Mouse (Mus musculus) telencephalon, adult 2 months (tissue): ENCODE data around the gene H6pd.

Experiments
- DNase-seq: peaks from one replicate; pipeline ENCODE4 v3.0.0-alpha.2; 2011; ENCODE audit warnings: low read depth, low spot score

H6pd gene

DNA sequence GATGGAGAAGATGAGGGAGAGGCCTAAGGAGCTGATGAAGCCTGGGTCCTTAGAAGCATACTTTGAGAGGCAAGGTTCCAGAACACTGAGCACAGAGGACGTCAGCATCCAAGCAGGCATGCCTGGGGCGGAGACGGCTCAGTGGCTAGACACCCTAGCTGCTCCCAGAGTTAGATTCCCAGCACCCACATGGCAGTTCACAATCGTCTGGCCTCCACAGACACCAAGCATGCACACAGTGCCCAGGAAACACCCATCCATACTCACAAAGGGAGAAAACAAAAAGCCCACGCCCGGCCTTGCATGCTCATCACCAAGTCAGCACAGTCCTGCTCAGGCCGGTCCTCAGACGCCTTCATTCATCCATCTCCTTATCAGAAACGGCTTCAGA, 9.3 kb downstream of the H6pd start:
- no peak for DNase-seq

DNA sequence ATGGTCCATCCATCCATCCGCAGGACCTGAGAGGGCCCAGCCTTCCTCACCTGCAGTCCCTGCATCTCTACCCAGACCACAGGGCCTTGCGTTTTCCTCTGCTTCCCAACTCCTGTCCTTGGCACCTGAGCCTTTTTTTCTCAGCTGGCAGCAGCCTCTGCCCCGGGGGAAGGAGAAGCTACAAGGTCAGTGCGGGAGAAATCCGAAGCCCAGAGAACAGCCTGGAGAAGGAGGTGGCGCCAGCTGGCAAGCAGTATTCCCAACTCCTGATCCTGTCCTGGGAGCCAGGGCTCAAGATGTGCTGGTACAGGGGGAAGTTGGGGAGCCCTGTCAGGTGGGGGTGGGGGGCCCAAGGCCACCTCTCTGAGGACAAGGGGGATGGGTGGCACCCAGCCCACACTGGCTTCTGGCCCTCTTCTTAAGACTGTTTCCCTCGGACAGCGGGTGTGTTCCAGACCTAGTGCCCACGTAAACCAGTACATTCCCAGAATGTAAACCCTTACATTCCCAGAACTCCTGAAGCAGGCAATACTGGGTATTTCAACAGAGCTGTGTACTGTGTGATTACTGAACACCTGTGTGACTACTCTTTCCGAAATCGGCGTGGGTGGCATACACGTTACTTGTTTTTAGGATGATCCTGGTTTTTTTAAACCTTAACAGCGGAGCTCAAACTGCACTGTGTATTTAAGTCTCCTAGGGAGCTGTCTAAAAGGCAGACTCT, 9.9 kb downstream of the H6pd start:
- no peak for DNase-seq

DNA sequence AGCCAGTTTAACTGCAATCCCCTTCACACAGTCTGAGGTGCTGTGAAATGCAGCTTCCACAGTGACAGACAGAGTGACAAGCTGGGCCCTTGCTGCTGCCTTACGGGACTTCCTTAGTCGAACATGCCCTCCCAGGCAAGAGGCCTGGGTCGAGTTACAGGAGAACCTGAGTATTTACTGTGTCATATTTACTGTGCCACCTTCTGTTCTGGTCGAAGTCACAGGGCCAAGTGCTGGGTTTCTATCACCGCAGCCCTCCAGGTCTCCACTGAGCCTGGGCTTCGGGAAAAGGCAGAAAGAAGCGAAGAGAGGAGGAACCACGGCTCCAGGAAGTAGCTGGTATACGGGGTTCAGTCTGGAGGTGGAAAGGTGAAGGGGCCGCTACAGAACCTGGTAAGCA, 10.8 kb downstream of the H6pd start:
- no peak for DNase-seq

DNA sequence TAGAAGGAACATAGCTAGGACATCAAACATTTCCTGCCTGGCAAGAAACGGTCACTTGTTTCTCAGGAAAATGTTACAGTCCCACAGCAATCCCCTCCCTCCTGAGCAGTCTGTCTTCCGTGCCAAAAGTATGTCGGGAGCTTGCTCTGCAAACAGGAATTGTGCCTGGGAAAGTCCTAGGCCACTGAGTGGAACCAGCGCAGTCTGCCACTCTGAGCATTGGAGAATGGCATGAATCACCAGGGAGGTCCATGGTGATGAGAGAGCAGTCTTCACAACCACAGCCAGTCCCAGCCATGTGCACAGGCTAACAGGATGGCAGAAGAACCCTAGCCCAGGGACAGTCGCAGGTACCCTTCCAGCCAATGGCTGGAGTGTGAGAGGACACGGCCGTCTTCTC, 12.4 kb downstream of the H6pd start:
- no peak for DNase-seq

DNA sequence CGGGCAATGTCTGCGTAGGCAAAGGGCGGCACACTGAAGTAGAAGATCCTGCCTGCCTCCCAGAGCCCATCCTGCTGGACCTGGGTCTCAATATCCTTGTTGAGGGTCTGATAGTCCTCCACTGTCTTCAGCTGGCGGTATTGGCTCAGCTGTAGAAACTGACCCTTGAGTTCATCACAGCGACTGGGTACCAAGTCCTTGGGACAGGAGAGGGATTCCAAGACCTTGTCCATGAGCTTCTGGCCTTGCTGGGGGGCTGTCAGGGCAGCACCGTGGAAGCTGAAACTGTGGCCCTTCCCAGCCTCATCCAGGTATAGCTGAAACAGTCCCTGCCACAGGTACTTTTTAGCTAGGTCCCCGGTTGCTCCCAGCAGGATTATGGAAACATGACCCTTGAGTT, 12.9 kb downstream of the H6pd start:
- DNase-seq, result no peak

DNA sequence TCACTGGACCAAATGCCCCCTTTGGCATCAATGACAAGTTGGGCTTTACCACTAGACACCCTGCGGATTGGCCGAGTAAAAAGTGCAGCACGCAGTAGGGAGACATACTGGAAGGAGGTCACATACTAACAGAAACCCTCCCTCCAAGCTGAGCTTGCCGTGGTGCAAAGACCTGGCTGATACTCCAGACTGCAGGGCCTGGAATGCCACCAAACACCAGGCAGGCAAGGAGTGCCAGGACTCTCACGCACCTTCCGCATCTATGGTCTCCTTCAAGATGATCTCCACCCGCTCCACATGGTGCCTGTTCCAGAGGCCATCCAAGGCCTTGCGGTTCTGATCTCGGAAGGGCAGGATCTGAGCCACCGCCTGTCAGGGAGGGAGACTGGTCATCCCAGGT, 14.6 kb downstream of the H6pd start:
- DNase-seq, result no peak

DNA sequence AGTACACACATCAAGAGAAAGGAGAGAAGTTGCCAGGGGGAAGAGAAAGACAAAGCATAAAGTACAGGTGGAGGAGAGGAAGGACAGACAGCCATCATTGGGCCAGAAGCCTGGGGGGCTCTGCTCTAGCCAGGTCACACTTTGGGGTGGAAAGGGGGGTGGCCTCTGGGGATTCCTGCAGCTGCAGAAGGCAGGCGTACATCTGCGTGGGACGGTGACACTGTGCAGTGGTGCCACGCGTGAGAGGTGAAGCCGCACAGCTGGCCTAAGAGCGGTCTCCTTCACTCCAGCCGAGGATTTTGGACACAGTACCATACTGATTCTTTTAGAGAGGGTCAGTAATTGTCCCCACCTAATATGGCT, 16.2 kb downstream of the H6pd start:
- DNase-seq, result no peak

DNA sequence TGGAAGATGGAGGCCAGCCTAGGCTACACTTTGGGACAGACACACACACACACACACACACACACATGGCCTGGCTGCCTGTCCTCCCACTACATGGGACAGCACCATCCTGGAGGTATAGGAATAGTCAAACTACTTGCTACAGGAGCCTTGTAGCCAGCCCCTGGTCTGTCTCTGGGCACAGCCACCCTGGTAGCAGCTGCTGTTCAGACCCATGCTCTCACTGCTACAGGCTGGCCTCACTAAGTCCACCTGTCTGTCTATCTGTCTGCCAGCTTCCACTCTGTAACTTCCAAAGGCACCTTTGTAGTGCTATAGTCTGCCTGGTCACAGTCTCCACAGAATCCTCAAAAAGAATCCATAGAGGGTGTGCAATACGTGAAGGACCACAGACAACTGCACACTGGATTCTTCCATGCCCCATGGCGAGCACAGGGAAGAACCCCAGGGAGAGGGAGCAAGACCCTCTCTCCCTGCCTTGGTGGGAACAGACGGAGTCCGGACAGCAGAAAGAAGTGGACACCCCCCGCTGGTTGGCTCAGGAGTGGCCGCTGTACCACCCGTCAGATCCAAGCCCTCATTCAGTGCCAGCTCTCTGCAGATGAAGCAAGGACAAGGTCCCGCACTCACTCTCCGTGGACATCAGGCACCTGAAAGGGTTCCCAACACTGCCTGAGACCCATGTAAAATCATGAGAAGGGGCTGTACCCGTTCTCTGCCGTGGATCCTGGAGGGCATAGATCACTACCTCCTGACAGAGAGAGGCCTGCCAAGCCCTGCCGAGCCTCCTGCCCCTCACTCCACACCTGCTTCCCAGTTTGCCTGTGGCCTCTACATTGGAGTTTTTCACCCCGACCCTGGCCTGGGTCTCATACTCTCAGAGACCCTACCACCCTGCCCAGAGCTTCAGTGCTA, 16.8 kb downstream of the H6pd start:
- no peak for DNase-seq

DNA sequence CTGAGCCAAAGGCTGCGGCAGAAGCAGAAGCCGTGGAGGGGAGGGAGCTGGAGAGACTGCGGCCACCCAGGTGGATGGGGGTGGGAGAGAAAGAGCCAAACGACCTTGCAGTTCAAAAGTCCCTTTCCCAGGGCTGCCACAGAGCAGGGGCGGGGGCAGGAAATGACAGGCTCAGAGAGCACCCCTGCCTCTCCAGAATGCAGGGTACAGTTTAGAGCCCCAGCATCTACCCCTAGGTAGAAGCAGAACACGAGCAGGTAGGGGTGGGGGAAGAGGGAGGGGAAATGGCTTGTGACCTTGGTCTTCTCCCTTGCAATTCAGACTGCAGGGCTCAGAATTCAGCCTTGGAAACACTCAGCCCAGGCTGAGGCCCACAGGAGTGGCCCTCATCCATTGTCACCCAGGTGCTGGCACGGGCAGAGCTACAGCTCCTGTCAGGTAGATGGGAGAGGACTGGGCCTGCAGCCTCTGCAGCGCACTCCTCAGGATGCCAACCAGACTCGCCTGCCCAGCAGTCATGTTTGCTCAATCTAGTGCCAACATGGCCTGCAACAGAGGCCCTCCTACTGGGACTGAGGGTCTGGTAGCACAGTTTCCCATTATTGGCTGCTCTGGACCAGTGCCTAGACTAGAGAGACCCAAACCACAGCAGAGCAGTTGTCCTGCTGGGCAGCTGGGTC, 17.7 kb downstream of the H6pd start:
- no peak for DNase-seq

DNA sequence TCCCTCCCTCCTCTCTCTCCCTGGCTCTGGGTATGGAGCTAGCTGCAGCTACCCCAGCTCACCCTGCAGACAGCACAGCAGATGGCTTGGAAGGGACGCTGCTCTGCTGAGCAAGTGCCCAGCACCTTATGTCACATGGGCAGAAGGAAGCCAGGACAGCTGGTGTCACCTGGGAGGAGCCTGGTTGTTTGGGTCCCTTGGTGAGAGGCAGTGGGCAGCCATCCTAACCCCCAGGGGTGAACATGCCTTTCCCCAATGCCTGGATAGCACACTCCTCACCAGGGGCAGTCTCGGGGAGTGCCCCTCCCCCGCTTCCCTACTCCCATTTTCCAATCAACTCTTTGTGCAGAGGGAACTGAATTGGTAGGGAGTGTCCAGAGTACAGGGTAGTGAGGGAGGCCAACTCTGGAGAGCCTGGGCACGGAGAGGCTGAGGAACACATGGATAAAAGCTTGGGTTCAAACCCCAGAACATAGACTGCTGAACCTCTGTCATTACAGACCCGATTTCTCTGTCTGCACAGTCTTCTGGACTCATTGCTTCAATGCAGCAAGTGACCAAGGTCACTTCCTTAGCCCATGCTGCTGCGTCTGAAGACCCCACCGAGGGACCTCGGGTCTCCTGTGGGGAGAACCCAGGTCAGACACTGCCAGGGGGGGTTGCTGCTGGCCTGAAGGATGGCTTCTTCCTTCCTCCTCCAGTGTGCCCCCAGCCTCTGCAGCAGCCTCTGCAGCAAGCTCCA, 18.4 kb downstream of the H6pd start:
- no peak for DNase-seq

DNA sequence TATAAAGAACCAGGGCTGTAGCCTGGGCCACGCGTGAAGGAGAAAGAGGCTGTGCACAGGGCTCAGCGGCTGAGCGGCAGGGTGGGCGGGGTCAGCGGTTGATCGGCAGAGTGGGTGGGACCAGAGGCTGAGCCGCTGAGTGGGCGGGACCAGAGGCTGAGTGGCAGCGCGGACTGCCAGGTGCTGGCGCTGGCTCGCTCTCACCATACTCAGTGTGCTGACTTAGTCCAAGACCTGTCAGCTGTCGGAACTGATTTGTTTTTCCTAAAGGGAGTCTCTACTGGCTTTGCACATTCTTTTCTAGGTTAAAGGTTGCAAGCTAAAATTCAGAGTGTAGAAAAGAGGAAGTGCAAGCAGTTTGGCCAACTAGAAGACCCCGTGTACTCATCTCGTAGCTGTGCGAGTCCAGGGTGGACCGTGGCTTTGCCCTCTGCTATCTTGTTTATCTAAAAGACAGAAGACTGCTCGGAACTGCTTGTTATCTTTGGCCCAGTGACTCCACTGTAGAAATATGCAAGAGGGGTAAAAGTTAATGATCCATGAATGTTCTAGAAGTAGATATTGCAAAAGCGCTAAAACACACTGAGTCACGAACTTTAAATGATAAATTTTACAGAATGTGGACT, 19.8 kb downstream of the H6pd start:
- no peak for DNase-seq

DNA sequence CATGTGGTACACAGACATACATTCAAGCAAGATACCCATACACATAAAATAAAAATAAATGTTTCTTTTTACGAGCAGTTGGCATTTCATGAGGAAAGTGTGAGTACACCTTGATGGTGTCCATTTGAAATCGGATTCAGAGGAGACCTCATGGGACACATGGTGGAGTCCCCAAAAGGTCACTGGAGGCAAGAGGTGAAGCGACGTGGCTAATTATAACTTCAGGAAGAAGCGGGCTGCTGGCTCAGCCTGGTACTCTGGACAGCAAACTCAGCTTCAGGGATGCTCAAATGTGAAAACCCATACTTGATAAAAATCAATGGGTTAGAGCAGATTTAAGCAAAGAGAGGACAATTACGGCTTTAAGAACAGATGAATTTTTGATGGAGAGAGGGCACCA, 20.5 kb downstream of the H6pd start:
- DNase-seq, result no peak

DNA sequence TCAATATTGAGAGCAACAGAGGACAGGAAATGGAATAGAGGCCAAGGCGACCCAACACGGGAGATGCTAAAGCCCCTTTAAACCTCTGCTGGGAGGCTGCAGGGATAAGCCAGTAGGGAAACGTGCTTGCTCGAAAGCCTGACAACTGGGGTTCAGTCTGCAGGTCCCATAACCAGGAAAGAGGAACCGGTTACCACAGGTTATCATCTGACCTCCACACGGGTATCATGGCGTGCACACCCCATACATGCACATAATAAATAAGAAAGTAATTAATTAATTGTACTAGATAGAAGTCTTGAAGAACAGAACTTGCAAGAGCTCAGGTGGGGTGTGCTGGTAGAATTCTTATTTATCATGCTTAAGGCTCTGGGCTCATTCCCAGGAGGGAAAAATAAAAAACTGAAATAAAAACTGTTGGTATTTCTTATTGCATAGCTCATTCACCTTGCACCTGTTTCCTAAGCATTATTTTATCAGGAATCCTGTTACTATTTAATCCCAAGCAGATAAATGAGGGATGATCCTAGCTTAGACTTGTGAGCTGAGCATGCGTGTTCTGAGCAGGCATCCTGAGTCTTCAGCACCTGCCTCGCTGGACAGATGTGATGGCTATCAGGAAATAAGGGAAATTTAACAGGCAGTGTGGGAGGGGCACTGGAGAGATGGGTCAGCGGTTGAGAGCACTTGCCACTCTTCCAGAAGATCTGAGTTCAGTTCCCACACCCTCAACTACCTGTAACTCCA, 22.0 kb downstream of the H6pd start:
- DNase-seq, result no peak

DNA sequence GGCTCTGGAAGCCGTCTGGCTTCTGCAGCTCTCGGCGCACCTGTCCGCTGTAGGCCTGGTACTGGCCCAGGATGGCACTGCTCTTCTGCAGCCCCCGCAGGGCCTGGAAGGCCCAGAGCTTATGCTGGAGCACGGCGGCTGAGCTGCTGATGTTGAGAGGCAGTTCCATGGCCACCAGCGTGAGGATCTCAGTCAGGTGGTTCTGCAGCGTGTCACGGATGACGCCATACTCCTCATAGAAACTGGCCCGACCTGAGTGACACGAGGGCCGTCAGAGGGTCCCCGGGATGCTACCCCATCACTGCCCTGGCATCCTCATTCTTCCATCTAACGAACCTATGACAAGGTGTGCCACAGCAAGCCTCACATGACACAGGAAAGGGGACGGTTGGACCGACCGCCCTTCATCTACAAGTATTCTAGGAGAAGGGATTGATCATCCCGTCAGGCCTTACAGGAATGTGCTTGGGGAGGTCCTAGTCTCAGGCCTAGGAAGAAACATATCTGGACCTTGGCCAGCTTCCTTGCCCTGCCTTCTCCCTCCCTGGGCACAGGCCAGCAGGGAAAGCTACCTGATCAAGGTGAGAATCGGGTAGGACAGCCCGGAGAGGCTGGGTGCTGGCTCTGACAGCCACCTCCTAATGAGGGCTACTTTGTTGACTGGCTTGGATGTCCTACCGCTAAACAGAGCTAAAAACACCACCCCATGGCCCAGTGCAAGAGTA, 24.7 kb downstream of the H6pd start:
- no peak for DNase-seq

DNA sequence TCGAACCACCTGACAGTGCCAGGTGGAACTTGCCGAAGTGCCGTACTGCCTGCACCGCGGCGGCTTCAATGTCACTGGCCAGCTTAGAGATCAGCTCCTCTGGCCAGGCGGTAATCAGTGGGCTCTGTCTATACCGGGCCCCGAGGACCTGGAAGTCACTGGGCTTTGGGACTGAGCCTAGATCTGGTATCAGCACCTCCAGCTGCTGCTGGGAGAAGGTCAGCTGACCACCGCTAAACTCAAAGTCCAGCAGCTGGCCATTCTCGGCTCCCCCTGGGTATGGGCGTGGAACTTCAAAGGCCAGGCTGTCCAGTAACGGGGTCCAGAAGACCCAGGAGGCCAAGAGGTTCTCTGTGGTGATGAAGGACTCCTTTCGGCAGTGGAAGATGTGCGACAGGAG, 26.7 kb downstream of the H6pd start:
- no peak for DNase-seq

DNA sequence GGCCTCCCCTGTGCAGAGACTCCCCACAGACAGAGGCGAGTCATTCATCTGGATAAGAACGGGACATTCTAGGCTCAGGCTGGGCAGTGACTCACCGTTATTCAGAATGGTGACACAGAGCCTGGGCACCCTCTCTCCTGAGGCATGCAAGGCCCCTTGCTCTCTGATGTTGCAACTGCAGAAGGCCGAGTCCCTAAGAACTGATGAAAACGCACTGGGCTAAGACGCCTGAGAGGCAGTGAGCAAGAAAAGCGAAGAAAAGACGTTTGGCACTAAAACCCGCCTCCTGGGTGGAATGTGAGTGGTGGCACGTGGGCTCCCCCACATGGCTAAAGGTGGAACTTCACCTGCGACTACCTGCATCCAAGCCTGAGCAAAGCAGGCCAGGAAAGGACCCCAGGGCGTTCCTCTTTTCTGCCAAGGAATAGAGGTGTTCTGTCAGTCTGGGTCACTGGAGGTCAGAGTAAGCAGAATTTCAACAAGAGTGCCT, 29.0 kb downstream of the H6pd start:
- DNase-seq, result no peak

DNA sequence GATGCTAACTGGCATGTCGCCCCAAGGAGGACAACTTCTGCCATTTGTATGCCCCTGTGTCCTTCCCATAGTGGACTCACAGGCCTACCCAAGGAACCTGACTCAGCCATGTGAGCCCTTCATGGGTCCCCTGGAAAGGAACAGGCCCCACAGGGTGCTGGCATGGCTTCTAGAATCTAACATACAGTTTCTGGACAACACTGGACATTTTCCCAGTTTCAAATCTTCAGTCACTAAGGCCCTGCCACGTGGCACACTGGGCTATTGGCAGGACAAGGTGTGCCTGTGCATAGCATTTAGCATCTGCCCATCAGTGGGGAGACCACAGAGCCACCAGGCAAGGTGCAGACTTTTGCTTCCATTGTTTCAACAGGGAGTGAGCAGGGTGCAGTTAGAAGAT, 30.0 kb downstream of the H6pd start:
- DNase-seq, result no peak

DNA sequence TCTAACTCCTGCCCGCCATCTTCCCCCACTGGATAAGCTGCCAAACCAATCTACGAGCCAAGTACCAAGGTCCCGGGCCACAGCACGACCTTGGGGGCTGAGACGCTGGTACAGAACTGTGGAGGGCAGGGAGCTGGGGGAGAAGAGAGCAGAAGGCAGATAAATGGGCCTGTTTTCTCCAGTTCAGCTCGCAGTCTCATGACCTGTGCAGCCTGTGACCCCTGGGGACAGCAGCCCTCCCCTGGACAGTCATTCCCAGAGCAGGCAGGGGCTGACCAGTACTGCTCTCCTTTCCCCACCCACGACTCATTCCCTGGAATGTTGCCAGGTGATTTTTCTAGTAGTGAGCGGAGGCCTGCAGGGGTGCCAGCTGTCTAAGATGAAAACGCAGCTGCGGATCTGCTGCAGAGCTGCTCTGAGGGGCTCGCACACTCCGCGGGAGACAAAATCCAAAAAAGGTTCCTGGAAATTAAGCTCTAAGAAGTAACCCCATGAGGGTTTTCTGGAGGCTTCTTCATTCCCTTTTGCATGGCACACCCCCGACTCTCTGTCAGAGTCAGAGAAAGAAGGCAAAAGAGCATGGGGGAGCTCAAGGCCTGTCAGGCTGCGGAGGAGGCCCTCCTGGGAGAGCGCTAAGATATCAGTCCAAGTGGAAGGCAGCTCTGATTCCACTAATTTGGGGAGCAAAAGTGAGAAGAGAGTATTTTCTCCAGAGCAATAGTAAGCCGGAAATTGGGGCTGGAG, 30.9 kb downstream of the H6pd start:
- DNase-seq, result no peak

DNA sequence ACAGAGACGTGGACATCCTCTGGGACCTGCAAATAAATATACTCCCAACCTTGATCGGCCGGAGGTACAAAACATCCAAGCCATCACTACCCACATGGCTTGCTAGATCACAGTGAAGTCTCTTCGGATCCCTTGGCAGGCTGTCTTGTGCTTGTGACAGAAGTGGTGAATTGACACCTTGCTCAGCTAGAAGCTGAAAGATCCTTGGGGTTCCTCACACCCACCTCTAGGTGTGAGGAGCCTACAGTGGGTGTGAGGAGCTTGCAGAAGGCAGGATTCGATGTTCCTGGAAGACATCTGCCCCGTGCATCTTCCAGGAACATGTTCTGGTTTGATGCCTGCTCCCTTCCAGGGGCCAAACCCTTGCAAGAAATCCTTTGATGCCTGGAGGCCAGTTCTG, 31.6 kb downstream of the H6pd start:
- DNase-seq, result peak; percentile 64
